Mouse (Mus musculus): ENCODE measurements around the gene Armc3. TPM values are rescaled to one million over a fixed set of nuclear protein-coding genes. Genes with fewer than 3 reads are reported as not detected.

Gene Armc3
- polyA plus RNA-seq (2012; rRNA removed) = 0.04 and 0.08 TPM in 2 replicates

DNA sequence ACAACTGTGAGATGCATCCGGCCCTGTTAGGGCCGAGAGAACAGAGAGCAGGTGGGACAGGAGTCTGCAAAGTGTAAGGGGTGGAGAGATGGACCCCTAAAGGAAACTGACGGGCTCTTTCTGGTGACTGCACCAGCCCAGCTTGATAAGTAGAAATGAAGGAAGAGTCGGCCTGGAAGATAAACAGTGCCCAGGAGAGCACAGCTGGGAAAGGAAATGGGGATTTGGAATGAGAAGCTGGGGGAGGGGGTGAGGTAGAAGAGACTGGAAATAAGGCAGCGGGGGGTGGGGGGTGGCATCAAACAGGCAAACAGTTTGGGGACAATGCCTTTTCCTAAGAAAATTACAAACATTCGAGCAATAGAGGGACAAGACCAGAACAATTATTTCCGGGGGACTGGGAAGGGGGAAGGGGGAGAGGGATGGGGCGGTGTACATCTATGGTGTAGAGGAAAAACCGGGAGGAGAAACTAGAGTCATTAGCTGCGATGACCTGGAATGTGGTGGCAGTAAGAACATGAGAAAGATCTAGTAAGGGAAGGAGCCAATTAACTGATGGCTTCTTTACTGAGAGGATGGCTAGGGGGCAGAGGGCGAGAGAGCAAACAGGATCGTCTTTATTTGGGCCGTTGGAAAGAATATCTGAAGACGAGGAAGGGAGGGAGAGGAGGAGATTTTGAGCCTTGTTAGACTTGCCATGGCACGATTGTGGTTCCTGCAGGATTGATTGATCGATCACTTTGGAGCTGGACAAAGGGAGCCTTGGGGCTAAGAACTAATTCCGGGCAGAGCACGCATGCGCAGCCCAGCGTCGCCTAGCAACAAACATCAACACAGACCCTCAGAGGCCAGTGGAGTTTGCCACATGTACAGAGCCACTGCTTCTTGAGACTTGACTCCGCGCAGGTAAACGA lies at the start of gene Armc3:
Armc3 (plus strand) TSS at position 851 of the 914 bp plus-strand sequence.
- no peak for DNase-seq (ENCODE audit: low spot score)

DNA sequence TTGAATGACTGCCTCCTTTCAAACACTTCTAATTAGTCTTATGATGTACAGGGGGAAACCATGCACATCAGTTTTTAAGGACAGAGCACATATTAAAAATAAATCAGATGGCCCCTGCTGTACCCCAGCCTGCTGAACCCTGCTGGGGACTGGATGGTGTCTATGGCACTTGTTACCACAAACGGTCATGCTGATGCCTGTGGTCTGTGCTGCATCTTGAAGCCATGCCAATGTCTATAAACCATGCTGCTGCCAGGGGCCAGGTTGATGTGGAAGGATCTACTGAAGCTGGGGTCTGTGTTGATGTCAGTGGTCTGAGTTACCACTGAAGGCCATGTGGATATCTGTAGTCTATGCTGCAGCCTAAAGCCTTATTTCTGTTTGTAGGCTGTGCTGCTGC lies 46.4 kb upstream of the Armc3 start:
- no peak for DNase-seq (ENCODE audit: low spot score)

DNA sequence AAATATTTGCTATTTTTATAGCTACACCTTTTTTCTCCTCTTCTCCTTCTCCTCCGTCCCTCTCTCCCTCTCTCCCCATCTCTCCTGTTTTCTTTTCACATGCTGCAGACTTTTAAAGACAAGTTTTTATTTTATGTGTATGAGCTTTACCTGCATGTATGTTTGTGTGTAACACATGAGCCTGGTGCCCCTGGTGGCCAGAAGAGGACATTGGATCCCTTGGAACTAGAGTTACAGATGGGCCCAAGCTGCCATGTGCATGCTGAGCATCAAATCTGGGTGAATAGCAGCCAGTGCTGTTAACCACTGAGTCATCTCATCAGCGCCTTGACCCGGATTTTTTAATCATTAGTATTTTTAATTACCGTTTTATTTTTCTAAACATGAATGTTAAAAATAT lies 42.9 kb upstream of the Armc3 start:
- DNase-seq (ENCODE audit: low spot score) = no peak

DNA sequence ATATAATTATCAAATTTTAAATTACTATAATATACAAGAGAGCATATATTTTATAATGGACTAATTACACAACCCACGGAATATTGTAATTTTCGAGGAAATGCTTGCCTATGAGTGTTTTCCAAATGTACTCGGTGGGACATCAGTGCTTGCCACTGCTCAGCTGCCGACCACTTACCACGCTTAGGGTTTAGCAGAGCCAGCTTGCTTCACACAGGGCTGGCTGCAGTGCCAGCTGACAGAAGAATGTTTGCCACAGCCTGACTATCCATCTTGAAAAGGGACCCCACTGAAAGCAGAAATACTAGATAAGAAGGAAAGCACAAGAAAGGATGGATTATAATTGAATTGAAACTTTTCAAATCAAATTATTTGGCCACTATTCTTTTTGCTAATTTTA lies 39.6 kb upstream of the Armc3 start:
- no peak for DNase-seq (ENCODE audit: low spot score)

DNA sequence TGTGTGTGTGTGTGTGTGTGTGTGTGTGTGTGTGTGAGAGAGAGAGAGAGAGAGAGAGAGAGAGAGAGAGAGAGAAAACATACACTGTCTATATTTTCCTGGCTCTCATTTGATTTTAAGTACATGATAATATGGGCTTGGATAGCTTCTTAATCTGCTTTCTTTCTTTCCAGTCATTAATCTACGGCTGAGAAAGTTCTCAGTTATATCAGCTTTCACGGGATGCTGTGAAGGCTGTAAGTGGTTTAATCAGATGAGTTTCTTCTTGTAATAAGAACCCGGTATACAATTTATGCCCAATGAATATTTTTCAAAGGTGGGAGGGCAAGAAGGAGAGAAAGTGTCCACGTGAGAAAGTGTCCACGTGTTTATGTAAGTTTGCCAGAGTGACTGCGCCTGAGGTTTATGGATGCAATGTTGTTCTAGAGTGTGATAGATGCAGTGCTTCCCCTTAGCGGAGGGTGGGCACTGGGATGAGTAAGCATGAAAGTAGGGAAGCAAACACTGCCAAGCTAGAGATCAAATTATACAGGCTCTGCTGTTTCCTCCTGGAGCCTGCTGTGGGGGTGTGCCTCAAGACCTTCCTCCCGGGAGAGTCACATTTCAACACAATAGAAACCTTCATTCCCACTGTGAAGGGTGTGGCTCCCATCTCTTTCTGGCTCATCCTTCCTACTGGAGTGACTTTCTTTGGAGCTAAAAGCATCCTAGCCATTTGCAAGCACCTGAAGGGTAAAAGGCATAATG lies 38.6 kb upstream of the Armc3 start:
- DNase-seq (ENCODE audit: low spot score) = no peak

DNA sequence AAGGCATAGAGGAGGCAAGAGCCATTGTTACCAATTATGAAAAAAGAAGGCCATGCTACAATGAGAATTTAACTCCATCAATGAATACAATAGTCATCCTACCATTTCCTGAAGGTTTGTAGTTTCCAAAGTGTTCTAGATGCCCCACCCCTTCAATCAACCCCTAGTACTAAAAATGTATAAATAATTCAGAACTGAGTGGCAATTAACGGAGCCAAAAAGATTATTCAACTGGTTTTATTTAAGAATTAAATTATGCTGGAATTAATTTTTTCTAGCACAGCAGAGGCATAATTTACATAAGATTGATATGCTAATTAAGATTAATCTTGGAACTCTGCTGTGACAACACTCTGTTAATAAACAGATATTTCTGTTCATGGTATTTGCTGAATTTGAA lies 34.9 kb upstream of the Armc3 start:
- DNase-seq (ENCODE audit: low spot score) = no peak

DNA sequence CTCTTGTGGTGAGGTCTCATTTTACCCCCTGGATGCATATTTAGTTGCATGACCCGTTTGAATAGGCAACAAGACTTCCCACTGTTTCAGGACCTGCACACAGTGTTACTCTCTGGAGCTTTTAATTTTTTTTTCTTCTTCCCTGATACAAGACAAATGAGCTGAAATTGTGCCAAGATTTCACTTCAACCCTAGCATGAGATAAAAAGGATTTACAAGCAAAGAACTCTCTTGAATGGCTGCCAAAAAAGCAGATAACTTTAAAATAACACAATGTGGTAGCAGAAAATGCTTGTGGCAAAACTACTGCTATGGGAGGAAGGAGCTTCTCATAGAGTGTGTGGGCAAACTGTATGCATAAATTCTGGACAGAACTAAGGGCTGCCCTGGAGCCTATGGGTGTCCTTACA lies 22.3 kb upstream of the Armc3 start:
- DNase-seq (ENCODE audit: low spot score) = no peak

DNA sequence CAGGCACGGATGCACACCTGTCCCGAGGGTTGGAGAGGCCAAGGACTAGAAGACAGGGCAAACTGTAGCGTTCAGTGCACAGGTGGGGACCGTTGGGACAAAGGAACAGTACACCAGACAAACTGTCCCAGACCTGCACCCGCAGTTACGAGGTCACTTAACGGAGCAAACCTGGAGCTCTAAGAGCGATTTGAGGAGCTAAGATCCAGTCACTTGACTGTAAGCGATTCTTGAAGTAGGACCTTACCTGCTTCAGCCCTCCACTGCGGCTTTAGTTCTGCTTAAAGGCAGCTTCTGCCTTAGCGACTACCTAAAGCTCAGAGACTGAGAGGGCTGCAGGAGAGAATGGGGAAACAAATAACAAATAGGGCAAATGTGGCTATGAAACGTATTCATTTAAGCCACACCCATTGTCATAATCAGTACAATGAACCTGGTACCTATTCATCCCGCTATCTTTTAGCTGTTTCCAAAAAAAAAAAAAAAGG lies 308 bp downstream of the Armc3 start:
- DNase-seq (ENCODE audit: low spot score) = no peak

DNA sequence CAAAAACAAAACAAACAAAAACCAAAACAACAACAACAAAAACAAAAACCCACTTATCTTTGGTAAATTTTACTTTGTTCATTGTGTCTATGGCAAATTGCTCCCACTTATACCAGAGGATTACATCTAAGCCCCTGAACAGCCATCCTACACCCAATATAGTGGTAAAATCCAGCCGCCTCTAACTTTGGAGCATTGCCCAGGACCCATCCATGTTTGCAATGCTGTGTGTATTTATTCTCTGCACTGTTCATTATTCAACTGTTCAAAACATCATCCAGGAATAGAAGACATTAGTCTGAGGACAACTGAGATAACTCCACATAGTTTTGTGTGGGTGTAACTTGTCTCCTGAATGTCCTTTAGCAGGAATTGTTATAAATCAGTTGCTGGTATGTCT lies 1.0 kb downstream of the Armc3 start:
- DNase-seq (ENCODE audit: low spot score) = no peak

DNA sequence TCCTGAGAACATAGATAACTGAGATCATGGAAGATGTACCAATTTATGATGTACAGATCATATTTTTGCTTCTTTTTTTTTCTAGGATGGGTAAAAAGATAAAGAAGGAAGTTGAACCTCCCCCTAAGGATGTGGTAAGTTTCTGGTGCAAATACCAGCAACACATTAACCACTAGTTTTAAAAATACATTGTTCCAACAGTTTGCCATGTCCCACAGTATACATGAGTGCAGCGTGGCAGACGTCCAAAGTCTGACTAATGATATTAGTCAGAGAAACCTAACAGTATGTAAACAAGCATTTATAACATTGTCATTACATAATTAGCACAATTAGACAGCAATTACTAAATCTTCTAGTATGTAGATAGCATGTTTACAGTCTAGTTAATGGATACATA lies 2.6 kb downstream of the Armc3 start:
- DNase-seq (ENCODE audit: low spot score) = no peak

DNA sequence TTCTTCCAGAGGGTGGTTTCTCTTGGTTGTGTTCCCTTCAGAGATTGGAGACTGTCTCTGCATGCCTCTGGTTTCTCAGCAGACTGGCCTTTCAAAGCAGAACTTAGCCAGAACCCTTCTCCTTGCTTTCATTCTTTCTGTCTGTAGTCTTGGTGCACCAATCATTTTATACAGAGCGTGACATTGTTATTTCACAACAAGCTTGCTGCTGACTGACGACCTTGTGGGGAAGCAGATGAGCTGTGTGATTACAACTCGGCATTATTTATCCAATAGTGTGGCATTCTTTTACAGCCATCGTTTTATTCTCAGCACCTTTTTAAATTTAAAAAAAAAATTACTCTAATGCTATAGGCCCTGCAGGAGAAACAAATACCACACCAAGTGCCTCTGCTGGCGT lies 35.2 kb downstream of the Armc3 start:
- DNase-seq (ENCODE audit: low spot score) = no peak

DNA sequence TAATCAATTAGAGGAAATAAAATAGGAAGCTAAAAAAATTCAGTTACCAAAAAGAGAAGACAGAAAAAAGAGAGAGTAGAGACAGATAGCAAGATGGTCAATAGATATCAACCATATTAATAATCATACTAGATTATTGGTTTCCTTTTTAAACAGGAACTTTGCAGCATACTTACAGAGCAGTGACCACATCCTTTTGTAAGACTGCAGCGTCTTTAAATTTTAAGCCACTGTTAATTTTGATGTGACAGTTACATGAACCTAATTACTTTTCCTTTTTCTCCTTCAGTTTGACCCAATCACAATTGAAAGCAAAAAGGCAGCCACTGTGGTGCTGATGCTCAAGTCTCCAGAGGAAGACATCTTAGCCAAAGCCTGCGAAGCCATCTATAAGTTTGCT lies 36.1 kb downstream of the Armc3 start:
- no peak for DNase-seq (ENCODE audit: low spot score)

DNA sequence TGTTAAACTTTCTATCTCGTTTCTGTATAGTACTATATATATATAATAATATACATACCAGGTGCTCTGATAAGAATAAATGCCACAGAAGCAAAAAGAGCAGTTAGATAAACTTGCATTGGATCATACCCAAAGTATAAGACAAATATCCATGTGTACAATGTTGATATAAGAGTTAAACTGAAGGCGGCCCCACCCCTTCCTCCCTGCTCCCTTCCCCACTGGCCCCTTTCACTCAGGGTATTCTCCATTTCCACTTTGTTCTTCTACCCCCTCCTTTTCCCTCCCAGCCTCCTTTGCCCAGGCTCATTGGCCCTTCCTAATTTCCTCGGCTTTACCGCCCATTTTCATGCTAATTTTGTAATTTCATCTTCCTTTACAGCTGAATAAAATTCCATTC lies 36.5 kb downstream of the Armc3 start:
- DNase-seq (ENCODE audit: low spot score) = no peak

DNA sequence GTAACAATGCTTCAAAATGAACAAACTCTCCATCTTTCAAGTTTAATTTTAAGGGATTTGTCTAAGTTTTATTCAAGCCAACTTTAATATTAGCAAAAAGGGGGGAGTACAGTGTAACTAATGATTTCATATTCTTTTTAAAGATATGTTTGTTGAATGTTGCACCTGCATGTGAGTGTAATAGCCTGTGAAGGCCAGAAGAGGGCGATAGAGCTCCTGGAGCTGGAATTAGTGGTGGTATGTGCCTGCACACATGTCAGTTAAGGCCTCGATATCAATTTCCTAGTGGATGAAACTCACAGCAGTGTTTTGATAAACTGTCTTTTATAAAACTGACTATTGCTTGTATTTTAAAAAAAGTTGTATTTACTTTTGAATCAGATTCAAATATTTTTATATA lies 39.7 kb downstream of the Armc3 start:
- no peak for DNase-seq (ENCODE audit: low spot score)

DNA sequence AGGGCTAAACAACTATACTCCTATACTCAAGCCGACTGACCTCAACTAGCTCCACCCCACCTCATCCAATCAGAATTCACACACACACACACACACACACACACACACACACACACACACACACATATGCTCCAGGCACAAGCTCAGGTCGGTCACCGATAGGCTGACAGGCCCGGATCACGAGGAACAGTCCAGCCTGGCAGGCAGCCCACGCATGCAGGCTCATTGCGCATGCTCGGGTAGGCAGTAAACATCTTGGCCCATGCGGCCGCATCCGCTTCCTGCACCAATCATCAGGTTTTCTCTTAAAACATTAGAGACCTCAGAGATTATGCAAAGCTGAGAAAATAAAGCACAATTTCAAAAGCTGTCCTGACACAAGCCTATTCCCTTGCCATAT lies 50.5 kb downstream of the Armc3 start:
- DNase-seq (ENCODE audit: low spot score) = no peak

DNA sequence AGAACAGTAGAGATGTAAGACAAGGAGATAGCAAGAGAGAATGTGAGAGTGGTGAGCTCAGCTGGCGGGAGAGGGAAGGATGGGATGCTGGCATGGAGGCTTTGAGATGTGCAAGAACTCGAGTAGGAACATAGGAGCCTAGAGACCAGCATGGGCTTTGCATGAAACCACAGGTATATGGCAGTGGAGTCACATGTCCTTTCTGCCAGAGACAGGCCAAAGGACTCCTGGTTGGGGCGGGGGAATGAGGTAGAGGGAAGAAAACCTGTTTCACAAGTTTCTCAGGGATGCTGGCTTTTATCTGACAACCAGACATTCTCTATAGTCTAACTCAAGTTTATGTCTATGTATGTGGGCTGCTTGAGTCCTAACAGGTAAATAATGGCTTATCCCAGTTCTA lies 55.9 kb downstream of the Armc3 start:
- no peak for DNase-seq (ENCODE audit: low spot score)

DNA sequence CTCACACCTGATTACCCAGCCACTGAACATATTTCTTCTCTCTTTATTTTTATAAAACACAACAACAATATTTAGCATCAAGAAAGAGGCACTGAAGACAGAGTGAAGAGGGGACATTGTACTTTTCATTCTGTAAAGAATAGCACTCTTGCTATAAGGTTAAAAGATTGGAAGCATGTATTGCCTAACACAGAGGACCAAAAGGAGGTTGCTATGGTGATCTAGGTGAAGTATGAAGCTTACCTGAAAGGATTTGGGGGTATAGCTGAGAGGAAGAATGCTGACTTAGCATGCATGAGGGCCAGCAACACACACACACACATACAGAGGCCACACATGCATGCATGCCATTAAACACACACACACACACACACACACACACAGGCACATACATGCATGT lies 58.2 kb downstream of the Armc3 start:
- no peak for DNase-seq (ENCODE audit: low spot score)

DNA sequence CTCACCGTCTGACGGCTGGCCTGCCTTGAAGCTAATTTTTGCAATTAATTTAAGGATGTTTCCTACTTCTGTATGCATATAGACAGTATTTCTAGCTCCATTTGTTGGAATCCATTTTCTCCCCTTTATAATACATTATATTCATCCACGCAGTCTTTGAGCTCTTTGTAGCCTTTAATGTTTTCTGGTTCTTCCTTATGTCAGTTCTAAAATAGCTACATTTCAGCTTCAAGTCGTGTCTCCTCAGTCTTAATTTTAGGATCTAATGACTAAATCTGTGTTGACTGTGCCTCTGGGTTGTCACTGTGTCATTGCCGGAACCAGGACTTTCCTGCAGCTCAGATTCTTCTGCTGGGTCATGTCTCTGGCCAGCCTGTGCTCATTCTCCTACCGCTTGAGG lies 61.3 kb downstream of the Armc3 start:
- no peak for DNase-seq (ENCODE audit: low spot score)

DNA sequence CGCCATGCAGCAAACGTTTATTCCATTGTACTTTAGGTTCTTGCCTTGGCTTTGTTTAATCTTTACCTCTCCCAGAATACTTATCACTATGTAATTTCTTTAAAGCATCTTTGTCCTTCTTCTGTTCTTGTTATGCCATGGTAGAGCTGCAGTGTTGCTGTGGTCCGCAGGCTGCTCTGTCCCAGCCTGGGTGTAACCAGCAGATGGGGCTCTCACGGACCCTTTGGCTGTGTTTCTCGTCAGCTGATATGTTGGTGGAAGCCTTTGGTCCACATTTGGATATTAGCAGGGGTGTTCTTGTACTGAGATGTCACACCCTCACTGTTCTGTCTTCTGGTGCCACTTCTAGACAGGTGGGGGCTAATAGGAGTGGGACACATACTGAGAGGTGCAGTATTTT lies 64.3 kb downstream of the Armc3 start:
- no peak for DNase-seq (ENCODE audit: low spot score)

DNA sequence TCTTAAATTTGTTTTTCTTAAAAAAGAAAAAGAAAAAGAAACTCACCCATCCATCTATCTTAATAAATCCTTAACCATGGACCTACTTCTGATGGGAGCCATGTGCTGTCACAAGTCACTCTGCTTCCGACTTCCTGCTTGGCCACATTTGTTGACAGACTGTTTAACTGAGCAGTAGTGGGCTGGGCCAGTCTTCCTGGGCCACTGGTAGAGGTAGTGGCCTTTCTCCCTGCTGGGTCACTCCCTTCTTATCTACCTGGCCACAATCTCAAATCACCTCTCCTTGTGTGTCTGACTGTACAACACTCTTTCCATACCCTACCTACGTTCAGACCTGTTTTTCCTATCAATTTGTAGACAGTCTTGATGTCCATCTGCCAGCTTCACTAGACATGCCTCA lies 66.7 kb downstream of the Armc3 start:
- DNase-seq (ENCODE audit: low spot score) = no peak

DNA sequence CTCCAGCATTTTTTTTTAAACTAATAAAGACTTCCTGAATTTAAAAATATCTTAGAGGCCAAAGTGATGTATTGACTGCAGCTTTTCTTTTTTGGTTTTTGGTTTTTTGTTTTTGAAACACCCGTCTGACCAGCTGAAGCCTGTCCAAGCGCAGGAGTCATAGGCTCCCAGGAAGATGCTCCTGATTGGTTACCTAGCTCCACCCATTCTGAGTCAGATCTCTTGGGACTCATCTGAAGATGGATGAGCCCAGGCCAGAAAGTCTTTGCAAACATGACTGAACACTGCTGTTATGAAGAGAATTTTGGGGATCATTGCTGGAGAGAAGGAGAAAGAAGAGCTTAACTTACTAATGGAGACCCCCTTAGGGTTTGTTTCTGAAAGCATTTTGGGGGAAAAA lies 68.3 kb downstream of the Armc3 start:
- DNase-seq (ENCODE audit: low spot score) = no peak

DNA sequence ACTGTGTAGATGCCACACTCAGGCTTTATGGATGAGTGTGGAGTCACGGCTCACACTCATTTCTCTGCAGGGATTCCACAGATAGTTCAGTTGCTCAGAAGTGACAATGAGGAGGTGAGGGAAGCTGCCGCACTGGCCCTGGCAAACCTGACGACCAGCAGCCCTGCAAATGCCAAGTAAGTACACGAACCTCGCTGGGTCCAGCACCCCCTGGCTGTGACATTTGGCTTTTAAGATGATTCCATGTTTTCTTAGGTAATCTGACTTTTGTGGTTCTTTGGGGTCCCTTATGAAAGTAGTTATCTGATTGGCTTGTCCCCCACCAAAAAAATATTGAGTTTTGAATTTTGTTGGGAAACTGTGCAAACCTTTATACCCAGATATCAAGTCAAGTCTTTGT lies 70.9 kb downstream of the Armc3 start:
- no peak for DNase-seq (ENCODE audit: low spot score)

DNA sequence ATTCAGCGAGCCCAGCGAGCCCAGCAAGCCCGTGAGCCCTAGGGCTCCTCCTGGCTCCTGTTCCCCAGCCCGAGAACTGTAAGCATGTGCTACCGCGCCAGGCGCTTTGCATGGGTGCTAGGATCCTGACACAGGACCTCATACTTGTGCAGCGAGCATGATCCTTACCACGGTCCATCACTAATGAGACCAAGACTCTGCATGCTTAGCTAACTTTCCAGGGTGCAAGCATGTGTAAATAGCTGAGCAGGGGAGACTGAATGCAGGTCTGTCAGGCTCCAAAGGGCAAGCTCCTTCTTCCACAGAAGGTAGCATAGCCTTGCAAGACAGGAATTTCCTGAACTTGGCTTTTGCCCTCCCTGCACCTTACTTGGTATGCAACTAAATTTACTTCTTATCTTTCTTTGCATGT lies 71.6 kb downstream of the Armc3 start:
- peak; percentile 23 for DNase-seq (ENCODE audit: low spot score)
